Mouse (Mus musculus) kidney, postnatal 14 days (tissue): ENCODE measurements at regions not wholly inside any gene's neighbourhood (a gene's known extent, or its start where the extent isn't known, plus 50 kb on each side); places are given as distances from the start of the nearest gene placed in this dataset.

ENCODE experiments used
- DNase-seq: peaks from one replicate; pipeline ENCODE4 v3.0.0; 2022; ENCODE audit warnings: mixed read lengths

DNA sequence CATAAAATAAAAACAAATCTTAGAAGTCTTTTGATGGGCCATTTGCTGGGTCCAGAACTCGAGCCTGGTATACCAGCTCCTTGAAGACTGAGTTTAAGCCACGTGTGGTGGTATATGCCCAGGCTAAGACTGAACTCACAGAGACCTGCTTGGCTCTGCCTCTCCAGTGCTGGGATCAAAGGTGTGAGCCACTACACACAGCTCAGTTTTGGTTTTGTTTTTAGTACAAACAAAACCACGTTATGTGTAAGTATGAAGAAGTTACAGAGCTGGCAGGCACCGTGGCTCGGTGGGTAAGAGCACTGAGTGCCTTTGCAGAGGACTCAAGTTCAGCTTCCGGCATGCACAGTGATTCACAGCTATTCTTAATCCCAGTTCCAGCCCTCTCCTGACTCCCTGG is 75.6 kb downstream of the Wdr5 start:
- no peak for DNase-seq

DNA sequence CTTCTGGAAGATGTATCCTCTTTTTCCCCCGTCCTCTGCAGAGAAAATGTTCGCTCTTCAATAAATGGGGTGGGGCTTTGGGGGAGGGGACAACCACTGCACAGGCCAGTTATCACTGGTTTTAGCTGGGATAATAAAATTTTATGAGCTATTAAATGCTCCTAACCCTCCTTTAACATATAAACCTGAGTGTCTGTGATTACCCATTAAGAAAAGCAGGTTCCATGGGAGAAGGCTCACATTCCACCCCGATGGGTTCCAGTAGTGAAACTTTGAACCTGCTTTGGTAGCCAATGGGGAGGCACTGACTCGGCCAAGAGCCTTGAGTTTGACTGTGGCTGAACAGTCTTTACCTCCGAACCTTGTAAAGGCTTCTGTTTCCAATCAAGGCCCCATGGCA is 76.7 kb downstream of the Wdr5 start:
- DNase-seq = no peak

DNA sequence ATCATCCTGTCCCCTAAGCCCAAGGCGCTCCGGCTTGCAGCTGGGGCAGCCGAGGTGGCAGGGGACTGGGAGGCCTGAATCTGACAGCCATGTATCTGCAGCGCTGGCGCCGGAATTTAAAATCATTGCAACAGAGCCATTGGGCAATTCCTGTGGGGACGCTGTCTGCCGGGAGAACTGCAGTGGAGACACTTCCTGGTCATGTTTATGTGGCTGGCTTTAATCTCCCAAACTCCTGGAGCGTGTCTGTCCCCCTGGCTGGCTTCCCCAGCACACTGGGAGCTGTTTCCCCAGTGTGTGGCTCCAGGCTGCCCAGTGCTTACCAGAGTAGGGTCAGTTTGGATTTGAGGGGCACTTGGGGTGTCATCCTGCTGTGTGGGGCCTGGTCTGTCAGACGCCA is 78.4 kb downstream of the Wdr5 start:
- DNase-seq = peak; percentile 71

DNA sequence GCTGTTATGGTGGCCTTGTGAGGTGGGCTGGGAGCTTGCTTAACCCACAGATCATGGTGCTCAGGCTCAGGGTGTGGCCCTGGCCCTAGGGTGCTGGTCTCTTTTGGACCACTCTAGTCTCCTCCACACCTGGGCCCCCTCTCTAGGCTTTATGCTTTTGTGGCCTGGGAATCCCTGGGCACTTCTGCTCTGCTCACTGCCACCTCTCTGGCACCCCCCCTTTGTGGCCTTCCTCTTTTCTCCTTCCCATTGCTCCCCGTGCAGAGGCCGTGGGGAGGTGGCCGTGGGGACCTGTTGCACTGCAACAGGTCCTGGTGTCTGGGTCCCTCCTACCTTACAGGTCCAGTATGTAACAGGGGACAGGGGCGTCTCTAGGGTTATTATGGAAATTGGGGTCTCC is 80.3 kb downstream of the Wdr5 start:
- DNase-seq = no peak

DNA sequence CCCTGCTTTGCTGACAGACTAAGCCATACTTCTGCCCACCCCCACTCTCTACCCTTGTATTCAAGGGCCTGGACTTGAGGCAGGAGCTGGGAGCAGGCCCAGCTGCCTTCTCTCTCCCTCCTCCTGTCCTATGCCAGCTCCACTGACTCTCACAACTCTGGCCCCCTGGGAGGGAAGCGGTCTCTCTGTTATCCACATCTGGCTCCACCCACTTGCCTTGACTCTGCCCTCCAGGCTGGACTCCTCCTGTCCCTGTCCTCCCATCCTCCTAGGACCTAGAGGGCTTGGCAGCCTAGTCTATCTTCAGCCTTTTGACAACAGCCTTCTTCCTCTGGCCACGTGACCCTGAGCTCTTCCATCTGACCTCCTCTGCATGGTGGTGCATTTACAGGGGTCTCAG is 80.0 kb upstream of the Rxra start:
- DNase-seq = peak; percentile 64

DNA sequence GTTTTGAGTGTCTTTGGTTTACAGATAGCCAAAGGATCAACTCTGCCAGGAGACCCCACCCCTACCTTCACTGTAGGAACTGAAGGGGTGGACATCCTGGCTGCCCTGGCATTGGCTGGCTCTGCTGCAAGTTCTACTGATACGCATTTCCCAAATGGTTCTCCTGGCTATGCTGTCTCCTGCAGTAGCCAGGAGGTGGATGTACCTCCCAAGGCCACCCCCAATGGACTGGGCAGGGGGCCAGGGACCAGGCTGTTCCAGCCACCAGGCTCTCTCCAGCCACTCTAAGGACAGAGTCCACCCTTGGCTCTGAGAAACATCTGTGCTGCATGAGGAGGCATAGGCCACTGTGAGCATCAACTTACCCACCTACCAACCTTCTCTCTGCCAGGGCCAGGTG is 79.3 kb upstream of the Rxra start:
- peak; percentile 74 for DNase-seq

DNA sequence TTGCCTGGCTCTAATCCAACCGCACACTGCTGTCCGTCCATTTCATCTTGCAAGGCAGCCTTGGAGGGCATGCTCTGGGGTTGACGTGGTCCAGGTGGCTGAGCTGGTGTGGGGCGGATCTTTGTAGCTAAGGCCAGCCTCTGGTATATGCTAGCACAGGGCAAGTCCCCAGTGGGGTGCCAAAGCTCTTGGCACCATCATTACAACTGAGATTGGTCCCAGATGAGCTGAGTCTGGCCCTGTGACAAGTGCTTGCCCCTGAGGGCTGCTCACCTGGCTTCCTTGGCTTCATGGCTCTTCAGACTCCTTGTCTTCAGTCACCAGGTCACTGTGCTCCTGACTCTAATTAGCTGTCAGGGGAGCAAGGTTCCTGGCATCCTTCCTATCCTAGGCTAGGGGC is 78.3 kb upstream of the Rxra start:
- no peak for DNase-seq

DNA sequence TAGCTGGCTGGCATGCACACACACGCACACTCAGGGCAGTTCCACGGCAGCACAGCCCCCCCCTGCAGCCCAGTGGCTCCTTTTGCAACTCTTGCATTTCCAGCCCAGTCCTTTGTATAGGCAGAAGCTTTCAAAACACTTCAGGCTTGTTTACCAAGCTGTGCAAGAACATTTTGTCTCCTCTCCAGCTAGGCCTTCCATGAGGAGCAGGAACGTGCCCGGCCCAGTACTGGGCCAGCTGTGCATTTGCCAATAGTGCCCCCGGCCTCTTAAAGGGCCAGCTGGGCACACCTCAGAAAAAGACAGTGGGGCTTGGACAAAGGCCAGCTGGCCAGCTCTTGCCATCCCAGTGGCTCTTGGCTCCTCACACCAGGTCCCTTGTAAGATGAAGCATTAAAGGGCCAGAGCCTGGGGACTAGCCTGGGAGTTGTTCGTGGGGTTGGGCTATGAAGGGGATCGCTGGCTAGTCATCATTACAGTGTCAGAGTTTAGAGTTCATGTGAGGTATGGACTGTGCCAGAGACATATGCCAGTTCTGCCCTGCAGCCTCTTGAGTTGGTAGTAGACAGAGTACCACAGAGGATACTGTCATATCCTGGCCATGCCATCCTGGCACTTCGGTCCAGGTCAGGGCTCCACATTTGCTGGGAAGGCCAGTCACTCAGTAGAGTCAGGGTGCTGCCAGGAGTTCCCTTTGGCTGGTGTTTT is 77.0 kb upstream of the Rxra start:
- DNase-seq = peak; percentile 82

DNA sequence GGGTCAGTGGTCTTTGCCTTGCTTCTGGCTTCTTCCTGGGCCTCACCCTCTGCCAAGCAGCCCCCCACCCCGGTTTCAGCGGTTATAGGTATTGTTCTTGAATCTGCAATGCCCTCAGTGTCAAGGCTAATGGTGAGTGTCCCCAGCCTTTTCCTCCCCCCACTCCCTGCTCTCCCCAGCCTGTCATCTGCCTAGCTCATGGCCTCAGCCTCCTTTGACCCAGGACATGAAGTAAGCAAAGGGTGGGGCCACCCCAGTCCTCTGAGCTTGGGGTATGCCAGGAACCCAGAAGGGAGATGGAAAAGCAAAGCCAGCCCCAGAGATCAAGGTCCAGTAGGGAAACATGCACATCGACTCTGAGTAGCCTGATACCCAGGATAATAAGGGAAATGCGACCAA is 76.5 kb upstream of the Rxra start:
- DNase-seq = peak; percentile 53

DNA sequence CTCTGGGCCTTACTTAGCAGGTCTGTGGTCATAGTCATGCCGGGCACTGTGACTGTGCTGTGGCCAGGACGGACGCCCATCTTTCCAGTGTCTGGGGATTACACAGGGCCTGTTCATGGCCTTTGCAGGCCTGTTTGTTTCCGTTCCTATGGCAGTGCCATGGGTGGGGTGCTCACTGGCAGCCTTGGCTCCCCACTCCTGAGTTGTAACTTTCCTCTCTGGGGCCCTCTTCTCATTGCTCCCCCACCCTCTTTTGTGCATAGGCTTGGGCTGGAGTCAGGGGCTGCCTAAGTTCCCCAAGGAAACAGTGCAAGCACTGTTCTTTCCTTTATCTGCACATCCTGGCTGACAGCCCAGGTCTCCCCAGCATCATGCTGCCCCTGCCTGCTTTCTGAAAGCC is 72.9 kb upstream of the Rxra start:
- DNase-seq = no peak

DNA sequence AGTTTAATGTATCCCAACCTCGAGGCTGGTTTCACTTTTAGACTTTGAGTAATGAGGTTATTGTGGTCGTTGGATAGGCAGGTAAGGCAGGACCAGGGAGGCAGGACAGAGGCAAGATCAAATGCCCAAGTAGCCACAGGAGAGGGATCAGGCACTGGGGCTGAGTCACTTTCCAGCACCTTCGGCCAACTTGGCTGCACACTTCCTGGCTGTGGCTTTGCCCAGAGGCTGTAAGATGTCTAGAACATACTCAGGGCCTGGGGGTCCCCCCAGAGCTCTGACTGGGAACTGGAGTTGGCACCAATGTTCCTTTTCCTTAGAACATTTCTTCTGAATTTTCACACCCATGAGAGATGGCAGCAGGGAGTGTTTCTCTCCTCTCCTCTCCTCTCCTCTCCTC is 71.7 kb upstream of the Rxra start:
- DNase-seq = no peak

DNA sequence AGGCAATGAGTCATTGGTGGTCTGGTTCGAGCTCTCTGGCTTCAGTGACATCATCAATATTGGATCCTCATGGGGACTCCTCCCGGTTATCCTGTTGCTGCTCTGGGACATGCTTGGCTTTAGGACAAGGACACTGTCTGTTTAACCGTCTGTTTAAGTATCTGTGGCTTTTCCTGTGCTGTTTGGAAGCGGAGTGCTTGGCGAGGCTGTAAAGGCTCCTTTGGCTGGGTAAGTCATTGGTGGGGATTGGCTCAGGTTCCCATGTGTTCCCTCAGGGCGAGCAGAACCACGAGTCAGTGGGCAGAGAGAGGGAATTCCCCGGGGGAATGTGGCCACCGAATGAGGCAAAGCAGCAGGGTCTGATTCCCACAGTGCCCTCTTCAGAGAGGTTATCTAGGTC is 69.4 kb upstream of the Rxra start:
- DNase-seq = no peak

DNA sequence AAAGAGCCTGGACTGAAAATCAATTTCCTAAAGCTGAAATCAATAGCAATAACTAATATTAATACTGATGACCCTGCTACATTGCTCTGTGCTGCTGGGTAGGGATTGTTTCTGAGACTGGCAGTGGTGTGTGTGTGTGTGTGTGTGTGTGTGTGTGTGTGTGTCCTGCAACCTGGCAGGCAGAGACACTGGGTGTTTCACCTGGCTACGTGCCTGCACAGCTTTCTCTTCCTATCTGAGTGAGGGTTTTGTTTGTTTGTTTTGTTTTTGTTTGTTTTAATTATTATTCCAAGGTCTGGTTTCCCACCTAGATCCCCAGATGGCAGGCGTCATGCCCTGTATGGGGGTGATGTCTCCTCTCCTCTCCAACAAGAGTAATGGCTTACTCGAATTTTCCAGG is 54.5 kb upstream of the Rxra start:
- no peak for DNase-seq

DNA sequence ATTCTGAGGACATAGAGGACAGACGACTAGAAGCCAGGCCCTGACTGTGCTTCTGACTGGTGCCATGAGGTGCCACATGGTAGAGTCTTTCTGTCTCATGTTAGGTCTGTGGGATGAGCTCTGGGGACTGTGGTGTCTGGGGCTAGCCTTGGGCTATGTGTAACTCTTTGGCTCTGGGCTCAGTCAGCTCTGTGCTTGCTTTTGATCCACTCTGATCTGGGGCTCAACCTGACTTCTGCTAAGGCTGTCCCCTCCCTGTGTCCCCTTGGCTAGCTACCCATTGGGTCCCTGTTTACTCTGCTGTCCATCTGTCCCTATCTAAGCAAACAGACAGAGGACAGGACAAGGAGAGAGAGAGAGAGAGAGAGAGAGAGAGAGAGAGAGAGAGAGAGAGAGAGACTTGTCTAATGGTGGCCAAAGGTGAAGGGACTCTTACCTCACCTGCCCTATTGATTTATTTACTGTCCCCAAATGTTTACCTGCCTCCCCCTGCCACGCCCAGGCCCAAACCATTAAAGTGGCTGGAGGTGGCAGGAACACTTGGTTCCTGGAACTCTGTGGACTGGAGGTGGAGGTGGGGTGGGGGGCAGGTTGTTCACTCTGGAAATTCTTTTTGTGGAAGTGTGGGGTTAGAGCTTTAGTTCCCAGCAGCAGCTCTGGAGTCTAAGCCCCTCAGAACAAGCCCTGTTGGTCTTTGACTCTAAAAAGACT is 51.4 kb upstream of the Rxra start:
- DNase-seq = no peak
